ENCODE assay signal across 10 mouse cellular contexts in the genomic region with DNA sequence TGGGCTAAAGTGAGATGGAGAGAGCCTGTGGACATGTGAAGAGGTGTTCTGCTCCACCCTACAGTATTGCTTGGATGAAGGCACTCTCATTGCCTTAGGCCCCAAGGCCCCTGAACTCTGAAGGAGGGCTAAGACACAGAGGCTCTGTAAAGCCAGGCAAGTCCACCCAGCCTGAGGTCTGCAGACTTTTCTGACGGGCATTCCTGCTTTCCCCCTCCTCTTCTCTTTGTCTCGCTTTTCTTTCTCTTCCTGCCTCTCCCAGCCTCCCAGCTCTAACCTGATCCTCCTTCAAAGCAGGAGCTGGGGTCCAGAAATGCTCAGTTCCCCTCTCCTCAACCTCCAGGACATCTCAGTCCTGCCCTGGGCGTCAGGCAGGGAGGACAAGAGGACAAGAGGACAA. TPM values are rescaled to one million over a fixed set of nuclear protein-coding genes. Genes with fewer than 3 reads are reported as not detected.
DNase-seq lines count a peak whose midpoint lies in the region; ATAC-seq and TF ChIP-seq lines count a peak whose summit lies in the region.
"Had no signal": no experiment of that assay in that cellular context is flagged by ENCODE, and none has a peak within 500 bp of the region (broad histone marks: within the 10 kb centered on the region; RNA-seq: fewer than 3 reads in every experiment).

No protein-coding gene starts in this region.

- peak overlapping the region; percentile 74; the same call in 1 of the 2 replicates for H3K4me3 ChIP-seq in lung, embryonic 16.5 days (ENCODE audit: low read length)
- no peak overlapping the region for H3K4me3 ChIP-seq in lung, adult 2 months (replicated peaks; ENCODE audit: extremely low read depth, low read depth, low read length)
- peak overlapping the region; percentile 94 for H3K4me3 ChIP-seq in limb, embryonic 13.5 days

- peak overlapping the region; percentile 65 for H3K4me2 ChIP-seq in lung, embryonic 16.5 days (ENCODE audit: low read depth, low read length)
- H3K4me2 ChIP-seq in limb, embryonic 13.5 days (replicated peaks), result peak overlapping the region; percentile 94

- H3K9ac ChIP-seq in lung, embryonic 16.5 days (ENCODE audit: low read length), result no peak overlapping the region; the same call in none of the 2 replicates
- peak overlapping the region; percentile 100 for H3K9ac ChIP-seq in limb, embryonic 13.5 days

- intact Hi-C loops in left cerebral cortex, postnatal 36 days (cut with DNase I), result no loop called here

- H3K4me1 ChIP-seq in lung, embryonic 16.5 days (replicated peaks; ENCODE audit: control insufficient read depth, insufficient read depth, low read length), result peaks cover 44% of the 10 kb centered on the region
- H3K4me1 ChIP-seq in lung, adult 2 months (ENCODE audit: control insufficient read depth, insufficient read depth, low read length), result peaks cover 7% of the 10 kb centered on the region; the same call in 1 of the 2 replicates
- H3K4me1 ChIP-seq in limb, embryonic 13.5 days, result peaks cover 64% of the 10 kb centered on the region

- no peaks in the 10 kb centered on the region for H3K9me3 ChIP-seq in lung, embryonic 16.5 days (ENCODE audit: control insufficient read depth, low read length)
- no peaks in the 10 kb centered on the region for H3K9me3 ChIP-seq in limb, embryonic 13.5 days

- no peak for TF ChIP-seq POLR2A in lung, adult 2 months (IDR thresholded peaks at IDR 0.05; ENCODE audit: borderline replicate concordance, extremely low read depth, low read depth, low read length)

- peak; percentile 14 for DNase-seq in embryo, embryonic 10.5 days (ENCODE audit: low spot score)
- no peak for DNase-seq in embryo, embryonic 10 days (ENCODE audit: low spot score)
- no peak for DNase-seq in lung, adult 2 months
- no peak for DNase-seq in left cerebral cortex, adult 8-10 months (ENCODE audit: low spot score in 2 of 2)
- DNase-seq in left cerebral cortex, postnatal 36 days (ENCODE audit: low spot score in 2 of 2), result no peak
- DNase-seq in cerebellum, postnatal 10 days, result no peak
- DNase-seq: right cerebral cortex, postnatal 14 days had no signal

- WGBS in lung, embryonic 16.5 days, result 29% methylated on average over 3 of the region's 3 CpGs
- 76% methylated on average over 3 of the region's 3 CpGs for WGBS in lung, adult 2 months
- WGBS in limb, embryonic 13.5 days, result 15% methylated on average over 3 of the region's 3 CpGs

- peaks cover 13% of the 10 kb centered on the region for H3K36me3 ChIP-seq in lung, embryonic 16.5 days (ENCODE audit: control insufficient read depth, insufficient read depth, low read length)
- peaks cover 40% of the 10 kb centered on the region for H3K36me3 ChIP-seq in limb, embryonic 13.5 days

- no peak for TF ChIP-seq CTCF in lung, adult 2 months (IDR thresholded peaks at IDR 0.05; ENCODE audit: insufficient read depth, low read length)

- H3K27ac ChIP-seq in lung, embryonic 16.5 days (ENCODE audit: low read length), result no peak overlapping the region
- H3K27ac ChIP-seq in limb, embryonic 13.5 days, result peak overlapping the region; percentile 99; the same call in 1 of the 2 replicates

- no peak for ATAC-seq in lung, embryonic 16.5 days (ENCODE audit: low read depth)
- no peak for ATAC-seq in limb, embryonic 13.5 days (ENCODE audit: low FRiP score, low read depth)

- H3K27me3 ChIP-seq in lung, embryonic 16.5 days (ENCODE audit: control insufficient read depth, insufficient read depth, low read depth, low read length), result no peaks in the 10 kb centered on the region
- no peaks in the 10 kb centered on the region for H3K27me3 ChIP-seq in limb, embryonic 13.5 days

RNA-seq across cellular contexts. Expression of gene Mex3a, which starts 2.8 kb away (rescaled TPM):
- polyA plus RNA-seq in lung, embryonic 16.5 days (2015; fragmentation: Nextera tagmentation; extraction: Ambion mirVana), result 13.1 and 13.5 TPM in 2 replicates
- polyA plus RNA-seq in lung, adult 2 months (2012; rRNA removed), result 0.53 and 0.84 TPM in 2 replicates
- 32.9 and 33.9 TPM in 2 replicates for polyA plus RNA-seq in limb, embryonic 13.5 days (2015; fragmentation: Nextera tagmentation; extraction: Ambion mirVana)
- 1 to 10 TPM; 2.3 to 3.1 (median 2.6) TPM for total RNA-seq in left cerebral cortex, adult 8-10 months (2022)
- 1 to 10 TPM; 2.6 to 2.9 TPM for total RNA-seq in left cerebral cortex, postnatal 36 days (2021)

RNA-seq across cellular contexts. Expression of gene Rab25, which starts 13.1 kb away (rescaled TPM):
- polyA plus RNA-seq in lung, embryonic 16.5 days (2015; fragmentation: Nextera tagmentation; extraction: Ambion mirVana), result 48.0 and 61.2 TPM in 2 replicates
- polyA plus RNA-seq in lung, adult 2 months (2012; rRNA removed), result 53.0 and 105 TPM in 2 replicates
- 7.7 and 9.3 TPM in 2 replicates for polyA plus RNA-seq in limb, embryonic 13.5 days (2015; fragmentation: Nextera tagmentation; extraction: Ambion mirVana)
- not detected for total RNA-seq in left cerebral cortex, adult 8-10 months (2022)
- total RNA-seq in left cerebral cortex, postnatal 36 days (2021), result not detected
- polyA plus RNA-seq: heart, postnatal 0 days had no signal

RNA-seq across cellular contexts. Expression of gene Lamtor2, which starts 17.9 kb away (rescaled TPM):
- polyA plus RNA-seq in lung, embryonic 16.5 days (2015; fragmentation: Nextera tagmentation; extraction: Ambion mirVana), result 169 and 183 TPM in 2 replicates
- polyA plus RNA-seq in lung, adult 2 months (2012; rRNA removed), result 116 and 135 TPM in 2 replicates
- 147 and 154 TPM in 2 replicates for polyA plus RNA-seq in limb, embryonic 13.5 days (2015; fragmentation: Nextera tagmentation; extraction: Ambion mirVana)
- total RNA-seq in left cerebral cortex, adult 8-10 months (2022), result 100 to 1,000 TPM; 102 to 133 (median 110) TPM
- 100 to 1,000 TPM; 103 to 106 TPM for total RNA-seq in left cerebral cortex, postnatal 36 days (2021)

RNA-seq across cellular contexts. Expression of gene Ubqln4, which starts 18.6 kb away (rescaled TPM):
- polyA plus RNA-seq in lung, embryonic 16.5 days (2015; fragmentation: Nextera tagmentation; extraction: Ambion mirVana), result 39.3 and 41.8 TPM in 2 replicates
- 47.0 and 52.6 TPM in 2 replicates for polyA plus RNA-seq in lung, adult 2 months (2012; rRNA removed)
- polyA plus RNA-seq in limb, embryonic 13.5 days (2015; fragmentation: Nextera tagmentation; extraction: Ambion mirVana), result 46.6 and 48.2 TPM in 2 replicates
- total RNA-seq in left cerebral cortex, adult 8-10 months (2022), result 100 to 1,000 TPM; 121 to 142 (median 129) TPM
- 100 to 1,000 TPM; 129 to 137 TPM for total RNA-seq in left cerebral cortex, postnatal 36 days (2021)

RNA-seq across cellular contexts. Expression of gene Lmna, which starts 25.2 kb away (rescaled TPM):
- 148 and 150 TPM in 2 replicates for polyA plus RNA-seq in lung, embryonic 16.5 days (2015; fragmentation: Nextera tagmentation; extraction: Ambion mirVana)
- 257 and 302 TPM in 2 replicates for polyA plus RNA-seq in lung, adult 2 months (2012; rRNA removed)
- polyA plus RNA-seq in limb, embryonic 13.5 days (2015; fragmentation: Nextera tagmentation; extraction: Ambion mirVana), result 174 and 183 TPM in 2 replicates
- 10 to 100 TPM; 50.1 to 67.5 (median 60.3) TPM for total RNA-seq in left cerebral cortex, adult 8-10 months (2022)
- total RNA-seq in left cerebral cortex, postnatal 36 days (2021), result 10 to 100 TPM; 47.1 to 57.3 TPM
